Mouse (Mus musculus) kidney, adult 2 months (tissue): ENCODE data around the gene Slamf9. TPM values are rescaled to one million over a fixed set of nuclear protein-coding genes. Genes with fewer than 3 reads are reported as not detected.

Experiments
- DNase-seq: peaks from one replicate; pipeline ENCODE4 v3.0.0; 2021
- H3K27ac ChIP-seq: fragments of 200-500 bp; 2 replicates; pipeline ENCODE4 v1.5.1; 2012; ENCODE audit warnings: low read depth, low read length, control low read depth, inconsistent platforms; ENCODE audit not compliant: insufficient read depth
- H3K27me3 ChIP-seq: fragments of 200-500 bp; replicated peaks from 2 replicates; pipeline ENCODE4 v1.6.1; 2012; ENCODE audit warnings: mild to moderate bottlenecking, moderate library complexity, low read length, inconsistent platforms; ENCODE audit not compliant: control insufficient read depth, insufficient read depth
- H3K36me3 ChIP-seq: fragments of 200-500 bp; 2 replicates; pipeline ENCODE4 v1.6.1; 2012; ENCODE audit warnings: mild to moderate bottlenecking, moderate library complexity, low read length, inconsistent platforms; ENCODE audit not compliant: control insufficient read depth, insufficient read depth
- H3K4me1 ChIP-seq: fragments of 200-500 bp; 2 replicates; pipeline ENCODE4 v1.6.1; 2011; ENCODE audit warnings: low read length; ENCODE audit not compliant: control insufficient read depth, insufficient read depth
- H3K4me3 ChIP-seq: fragments of 200-500 bp; 2 replicates; pipeline ENCODE4 v1.5.1; 2011; ENCODE audit warnings: mild to moderate bottlenecking, low read depth, low read length, control low read depth; ENCODE audit not compliant: insufficient read depth
- CTCF ChIP-seq: fragments of 200-500 bp; conservative IDR thresholded peaks from 2 replicates; pipeline ENCODE4 v1.5.1; 2011; ENCODE audit warnings: low read depth, mild to moderate bottlenecking, control low read depth, low read length, moderate library complexity, mixed read lengths; ENCODE audit not compliant: insufficient read depth, insufficient read length
- POLR2A ChIP-seq: fragments of 200-500 bp; IDR thresholded peaks from one replicate; pipeline ENCODE4 v1.6.1; 2011; ENCODE audit warnings: low read depth, low read length, control low read depth
- WGBS: fragments of 180-500 bp; shearing (Covaris S2); methylation state at CpG from one replicate; pipeline ENCODE4 v1.1.7; 2018; 5-methylcytosine and 5-hydroxymethylcytosine counted together
- polyA plus RNA-seq: library from polyadenylated mRNA; depleted of rRNA; stranded (reverse); fragments of >200 nt; gene quantifications from 2 replicates; pipeline ENCODE4 v1.2.3, GENCODE M21; 2012

Gene Slamf9
- polyA plus RNA-seq, 1 experiment, result 20.2 TPM

DNA sequence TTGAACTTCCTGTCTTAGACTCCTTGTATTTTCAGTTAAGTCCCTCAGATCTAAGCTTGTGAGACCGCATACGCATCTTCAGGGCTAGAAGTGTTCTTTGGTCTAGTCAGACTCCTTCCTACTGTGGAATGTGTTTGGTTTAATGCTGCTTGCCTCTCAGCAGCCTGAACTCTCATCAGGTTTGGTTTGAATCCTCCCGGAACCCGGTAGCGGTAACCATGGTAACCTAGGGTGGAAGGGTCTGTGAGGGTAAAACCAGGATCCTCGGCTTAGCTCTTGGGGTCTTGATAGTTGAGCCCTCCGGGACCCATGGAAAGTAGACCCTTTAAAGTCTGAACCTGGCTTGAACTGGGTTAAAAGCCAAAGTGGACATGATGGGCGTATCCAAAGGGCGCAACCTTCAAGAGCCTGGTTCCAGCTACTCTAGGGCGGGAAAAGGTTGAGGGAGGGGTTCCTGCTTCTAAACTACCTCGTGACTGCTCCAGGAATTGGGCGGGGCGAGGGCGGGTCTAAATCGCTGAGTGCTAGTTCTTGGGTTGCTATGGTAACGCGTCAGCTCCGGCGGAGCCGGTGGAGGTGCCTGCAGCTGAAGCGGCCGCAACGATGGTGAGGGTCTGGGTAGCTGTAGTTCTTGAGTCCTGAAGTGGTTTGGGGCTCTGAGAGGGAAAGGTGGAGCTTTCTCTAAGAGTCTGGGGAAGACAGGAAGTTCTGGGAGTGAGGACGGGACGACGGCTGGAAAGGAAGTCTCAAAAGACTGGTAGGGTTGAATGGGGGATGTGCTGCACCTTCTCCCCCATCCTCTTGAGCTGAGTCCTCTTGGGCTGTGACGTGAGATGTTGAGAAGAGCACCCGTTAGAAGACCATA, 45.6 kb downstream of the Slamf9 start, which contains the start of gene Cfap45:
Gene Cfap45, plus strand, starts transcription at position 226 of the 865 bp plus-strand sequence.
- WGBS, result 5% methylated on average over 28 of the region's 28 CpGs
- no peaks in the 10 kb centered on the region for H3K4me1 ChIP-seq
- TF ChIP-seq CTCF, result no peak
- no peak for TF ChIP-seq POLR2A
- H3K36me3 ChIP-seq, result no peaks in the 10 kb centered on the region
- no peak within 1 kb of the TSS for H3K27ac ChIP-seq
- peak; percentile 95 for DNase-seq
- H3K4me3 ChIP-seq, result peak within 1 kb of the TSS; percentile 37
- no peaks in the 10 kb centered on the region for H3K27me3 ChIP-seq

DNA sequence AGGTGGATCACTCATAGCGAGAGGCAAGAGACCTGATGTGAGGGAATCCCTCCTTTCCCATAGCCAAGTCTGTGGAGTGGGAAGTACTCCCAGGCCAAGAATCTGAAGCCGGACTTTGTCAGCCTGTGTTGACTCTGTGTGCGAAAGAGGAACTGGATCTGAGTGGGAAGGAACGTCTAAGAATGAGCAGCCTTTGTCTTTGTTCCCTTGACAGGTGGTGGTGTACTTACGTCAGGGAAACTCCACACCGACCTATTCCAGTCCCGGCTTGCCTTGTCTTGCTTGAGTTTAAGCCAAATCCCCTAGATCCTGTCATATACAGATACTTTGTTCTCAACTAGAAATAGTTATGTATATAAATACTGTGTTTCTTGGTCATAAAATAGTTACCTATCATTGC, 47.4 kb downstream of the Slamf9 start:
- Histone ChIP-seq H3K27me3 (no peaks in the 10 kb centered on the region), H3K4me3 (no peak overlapping the region), H3K36me3 (no peaks in the 10 kb centered on the region), H3K27ac (no peak overlapping the region), H3K4me1 (no peaks in the 10 kb centered on the region)
- TF ChIP-seq CTCF (no peak), POLR2A (no peak)
- 71% methylated on average over 7 of the region's 7 CpGs for WGBS
- DNase-seq, result no peak

GRCm38 (mm10) chr1:172523699-172524101, 48.5 kb downstream of the Slamf9 start:
- 54% methylated on average over 12 of the region's 12 CpGs for WGBS
- Histone ChIP-seq H3K36me3 (no peaks in the 10 kb centered on the region), H3K27ac (peak overlapping the region; percentile 26; the same call in 1 of the 2 replicates)

GRCm38 (mm10) chr1:172525027-172525764, 50.0 kb downstream of the Slamf9 start:
- Histone ChIP-seq H3K4me1 (no peaks in the 10 kb centered on the region), H3K4me3 (no peak overlapping the region), H3K27ac (peak overlapping the region; percentile 32; the same call in 1 of the 2 replicates), H3K36me3 (no peaks in the 10 kb centered on the region), H3K27me3 (no peaks in the 10 kb centered on the region)
- 29% methylated on average over 15 of the region's 15 CpGs for WGBS
- peak; percentile 79 for DNase-seq
- TF ChIP-seq CTCF (peak; percentile 28; the same call in 1 of the 2 replicates), POLR2A (no peak)

More at GRCm38 (mm10) chr1:172523699-172524101, 48.5 kb downstream of the Slamf9 start:
- Histone ChIP-seq H3K4me1 (no peaks in the 10 kb centered on the region), H3K4me3 (no peak overlapping the region), H3K27me3 (no peaks in the 10 kb centered on the region)
- TF ChIP-seq POLR2A (no peak), CTCF (no peak)
- DNase-seq, result no peak

GRCm38 (mm10) chr1:172525971-172526370, 50.8 kb downstream of the Slamf9 start:
- no peak for DNase-seq
- H3K36me3 ChIP-seq, result no peaks in the 10 kb centered on the region
- H3K4me1 ChIP-seq, result no peaks in the 10 kb centered on the region
- no peak overlapping the region for H3K4me3 ChIP-seq
- no peaks in the 10 kb centered on the region for H3K27me3 ChIP-seq
- WGBS, result 76% methylated on average over 7 of the region's 7 CpGs
- peak overlapping the region; percentile 32 for H3K27ac ChIP-seq
- TF ChIP-seq POLR2A (no peak), CTCF (no peak)

DNA sequence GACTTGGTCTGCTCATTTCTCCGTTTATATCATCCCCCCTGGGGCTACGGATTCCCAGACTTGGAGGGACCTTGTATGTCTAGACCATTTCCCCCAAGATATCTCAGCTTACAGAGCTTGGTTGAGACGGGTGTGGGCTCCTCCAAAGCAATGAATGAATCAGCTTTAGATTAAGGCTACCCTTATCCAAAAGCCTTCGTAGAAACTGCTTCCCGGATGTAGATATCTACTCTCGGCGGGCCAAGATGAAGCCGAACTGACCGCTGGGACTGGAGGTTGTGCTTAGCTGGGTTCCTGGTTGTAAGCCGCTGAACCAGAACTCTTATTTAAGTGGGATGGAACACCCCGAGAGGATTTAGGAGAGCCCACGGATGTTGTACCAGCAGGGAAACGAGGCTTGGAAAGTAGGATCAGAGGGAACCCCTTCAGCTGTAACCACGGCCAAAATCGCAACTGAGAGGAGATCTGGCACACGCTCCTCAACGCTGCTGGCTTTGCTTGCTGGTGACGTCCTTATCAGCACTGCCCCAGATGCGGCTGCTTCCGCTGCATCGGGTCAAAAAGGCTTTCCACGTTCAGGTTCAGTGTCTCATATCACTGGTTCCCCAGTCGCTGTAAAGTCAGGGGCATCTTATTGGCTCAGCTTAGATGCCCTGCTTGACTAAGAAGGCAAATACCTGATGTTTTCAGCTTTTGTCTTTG, 51.4 kb downstream of the Slamf9 start:
- Histone ChIP-seq H3K27ac (peak overlapping the region; percentile 32), H3K27me3 (no peaks in the 10 kb centered on the region), H3K4me3 (peak overlapping the region; percentile 13; the same call in 1 of the 2 replicates), H3K4me1 (no peaks in the 10 kb centered on the region), H3K36me3 (no peaks in the 10 kb centered on the region)
- WGBS, result 46% methylated on average over 23 of the region's 23 CpGs
- DNase-seq, result peak; percentile 66
- TF ChIP-seq POLR2A (no peak), CTCF (no peak)
